Mouse (Mus musculus): Measurements from ENCODE around the gene Sypl2. TPM values are rescaled to one million over a fixed set of nuclear protein-coding genes. Genes with fewer than 3 reads are reported as not detected.
A peak's percentile ranks its signal among the peaks of the same experiment; 100 is the strongest.
"Not testable (repeated sequence)": the region's sequence is repeated elsewhere in the genome, so short reads cannot be mapped to it uniquely, and the experiment has no call there.

Sypl2 gene
- 1 to 10 TPM; 2.3 TPM for total RNA-seq (2021)
- long read RNA-seq, experiment 1, partial matches to known transcripts: 1 of 1 reads
- long read RNA-seq, experiment 1, other reads (novel, unspliced or antisense): 0 of 1 reads
- long read RNA-seq, experiment 2, full-length matches to known transcripts: 1 of 2 reads
- long read RNA-seq, experiment 2, partial matches to known transcripts: 1 of 2 reads
- long read RNA-seq, experiment 2, other reads (novel, unspliced or antisense): 0 of 2 reads

GRCm38 (mm10) chr3:108226558-108227350 is at the start of gene Sypl2:
Gene Sypl2, minus strand, starts transcription at chr3:108226648.
- no peak for DNase-seq (ENCODE audit: low spot score in 2 of 2)

DNA sequence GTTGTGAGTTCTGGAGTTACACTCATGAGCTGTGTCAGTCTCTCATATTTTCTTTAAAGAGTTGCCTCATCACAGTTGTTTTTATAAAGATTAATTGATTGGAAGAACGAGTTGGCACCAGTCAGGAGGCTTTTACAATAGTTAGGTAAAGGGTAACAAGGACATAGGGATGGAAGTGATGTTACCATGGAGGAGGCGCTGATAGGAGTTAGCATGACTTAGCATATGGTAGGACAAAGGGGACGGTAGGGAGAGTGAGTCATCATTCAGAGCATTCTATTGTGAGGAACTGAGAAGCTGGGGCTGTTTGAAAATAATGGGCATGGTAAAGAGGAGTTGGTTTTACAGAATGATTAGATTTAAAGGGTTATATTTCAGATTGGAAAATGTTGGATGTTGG is 32.9 kb upstream of the Sypl2 start:
- no peak for DNase-seq (ENCODE audit: low spot score in 2 of 2)

GRCm38 (mm10) chr3:108257831-108258500 is 31.5 kb upstream of the Sypl2 start:
- DNase-seq (ENCODE audit: low spot score in 2 of 2): no peak

GRCm38 (mm10) chr3:108256719-108257637 is 30.5 kb upstream of the Sypl2 start, which contains the start of gene Psma5:
Gene Psma5, plus strand, starts transcription at chr3:108256926.
- peak; percentile 88 to 96 for DNase-seq (ENCODE audit: low spot score in 2 of 2)

GRCm38 (mm10) chr3:108246857-108247256 is 20.4 kb upstream of the Sypl2 start:
- DNase-seq (ENCODE audit: low spot score in 2 of 2): no peak

- no peak for DNase-seq (ENCODE audit: low spot score in 2 of 2)
Observed at GRCm38 (mm10) chr3:108241243-108241839, 14.9 kb upstream of the Sypl2 start.

DNA sequence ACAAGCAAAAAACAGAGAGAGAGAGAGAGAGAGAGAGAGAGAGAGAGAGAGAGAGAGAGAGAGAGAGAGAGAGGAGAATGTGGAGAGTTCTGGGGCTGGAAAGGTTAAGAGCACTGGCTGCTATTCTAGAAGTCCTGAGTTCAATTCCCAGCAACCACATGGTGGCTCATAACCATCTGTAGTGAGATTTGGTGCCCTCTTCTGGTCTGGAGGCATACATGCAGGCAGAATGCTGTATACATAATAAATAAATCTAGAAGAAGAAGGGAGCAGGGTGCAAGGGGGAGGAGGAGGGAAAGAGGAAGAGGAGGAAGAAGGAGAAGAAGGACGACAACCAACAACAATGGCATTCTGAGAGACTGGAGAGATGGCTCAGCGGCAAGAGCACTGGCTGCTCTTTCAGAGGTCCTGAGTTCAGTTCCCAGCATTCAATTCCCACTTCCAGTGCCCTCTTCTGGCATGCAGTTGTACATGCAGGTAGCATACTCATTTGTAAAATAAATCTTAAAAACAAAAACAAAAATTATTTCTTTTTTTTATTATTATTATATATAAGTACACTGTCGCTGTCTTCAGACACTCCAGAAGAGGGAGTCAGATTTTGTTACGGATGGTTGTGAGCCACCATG is 11.1 kb upstream of the Sypl2 start:
- DNase-seq (ENCODE audit: low spot score in 2 of 2): not testable (repeated sequence)

- DNase-seq (ENCODE audit: low spot score in 2 of 2): no peak
Observed at GRCm38 (mm10) chr3:108231646-108232045, 5.2 kb upstream of the Sypl2 start.

GRCm38 (mm10) chr3:108227521-108227920 is 1.1 kb upstream of the Sypl2 start:
- no peak for DNase-seq (ENCODE audit: low spot score in 2 of 2)

- no peak for DNase-seq (ENCODE audit: low spot score in 2 of 2)
Observed at GRCm38 (mm10) chr3:108225711-108226557, 514 bp downstream of the Sypl2 start.

DNA sequence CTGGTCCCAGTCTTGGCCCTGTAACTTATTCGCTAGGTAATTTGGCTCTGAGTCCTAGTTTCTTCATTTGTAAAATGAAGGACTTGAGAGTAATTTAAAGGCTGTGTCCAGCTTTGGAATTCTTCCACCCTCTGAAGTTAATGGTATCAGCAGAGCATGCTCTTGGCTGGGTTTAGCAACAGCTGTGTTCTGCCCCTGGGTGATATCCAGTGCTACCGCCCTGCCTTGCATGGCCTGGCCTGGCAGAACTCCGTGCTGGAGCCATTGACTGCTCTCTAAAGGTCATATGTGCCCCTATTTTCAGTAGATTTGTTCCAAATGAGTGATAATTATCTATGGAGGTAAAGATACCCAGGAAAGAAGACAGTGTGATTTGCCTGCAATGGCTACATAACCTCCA is 5.8 kb downstream of the Sypl2 start:
- no peak for DNase-seq (ENCODE audit: low spot score in 2 of 2)

DNA sequence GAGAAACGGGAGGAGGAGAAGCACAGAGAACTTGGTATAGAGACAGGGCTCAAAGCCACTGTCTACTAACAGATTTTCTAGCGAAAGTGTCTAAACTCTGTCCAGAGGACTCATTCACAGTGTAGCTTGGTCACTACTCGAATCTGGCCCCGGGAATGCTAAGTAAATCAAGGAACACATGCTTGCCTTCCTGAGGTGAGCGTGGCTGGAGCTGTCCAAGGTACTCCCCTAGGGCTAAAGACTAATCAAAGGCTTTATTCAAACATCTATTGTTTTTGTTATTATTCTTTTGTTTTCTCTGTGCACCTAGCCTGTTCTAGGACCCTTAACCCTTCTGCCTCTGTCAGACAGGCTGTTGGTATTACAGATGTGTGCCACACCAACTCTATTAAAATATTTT is 11.7 kb downstream of the Sypl2 start:
- no peak for DNase-seq (ENCODE audit: low spot score in 2 of 2)

- DNase-seq (ENCODE audit: low spot score in 2 of 2): no peak
Observed at GRCm38 (mm10) chr3:108212406-108212805, 14.0 kb downstream of the Sypl2 start.

DNA sequence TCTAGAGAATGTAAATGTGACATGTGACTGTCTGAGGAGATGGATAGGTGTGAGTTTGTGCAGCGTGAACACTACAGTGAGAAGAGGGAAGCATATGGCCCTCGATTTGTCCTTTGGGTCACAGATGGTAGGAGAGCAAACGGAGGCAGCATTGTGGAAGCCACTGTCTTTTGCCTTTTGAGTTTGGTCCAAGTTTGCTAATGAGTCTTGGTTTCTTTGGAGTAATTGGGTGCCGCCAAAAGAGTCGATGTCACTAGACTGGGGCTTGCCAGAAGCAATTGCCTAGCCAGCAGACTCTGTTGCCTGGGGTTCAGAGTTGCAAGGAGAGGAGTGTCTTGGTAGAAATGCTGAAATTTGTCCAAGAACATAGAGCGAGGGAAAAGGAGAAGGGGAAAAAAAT is 14.6 kb downstream of the Sypl2 start:
- no peak for DNase-seq (ENCODE audit: low spot score in 2 of 2)

DNA sequence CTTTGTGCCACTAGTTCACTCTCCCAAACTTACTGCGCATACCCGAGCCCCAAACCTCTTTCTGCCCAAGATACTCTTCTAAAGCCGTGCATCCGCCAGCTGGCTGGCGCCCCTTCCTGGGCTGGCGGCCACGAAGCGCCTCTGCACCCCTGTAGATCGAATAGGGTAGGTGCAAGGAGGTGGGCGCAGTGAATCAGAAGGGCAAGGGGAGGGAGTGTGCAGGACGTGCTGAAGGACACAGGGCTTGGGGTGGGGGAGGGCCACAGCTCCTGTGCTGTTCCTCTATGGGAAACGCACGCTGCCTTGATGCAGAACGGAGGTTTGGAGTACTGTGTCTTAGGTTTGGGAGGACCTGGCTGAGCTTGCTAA is 15.7 kb downstream of the Sypl2 start, which contains the start of gene Atxn7l2:
Gene Atxn7l2 (minus strand): TSS at position 164 of the 369 bp plus-strand sequence.
- peak; percentile 69 to 80 for DNase-seq (ENCODE audit: low spot score in 2 of 2)

DNA sequence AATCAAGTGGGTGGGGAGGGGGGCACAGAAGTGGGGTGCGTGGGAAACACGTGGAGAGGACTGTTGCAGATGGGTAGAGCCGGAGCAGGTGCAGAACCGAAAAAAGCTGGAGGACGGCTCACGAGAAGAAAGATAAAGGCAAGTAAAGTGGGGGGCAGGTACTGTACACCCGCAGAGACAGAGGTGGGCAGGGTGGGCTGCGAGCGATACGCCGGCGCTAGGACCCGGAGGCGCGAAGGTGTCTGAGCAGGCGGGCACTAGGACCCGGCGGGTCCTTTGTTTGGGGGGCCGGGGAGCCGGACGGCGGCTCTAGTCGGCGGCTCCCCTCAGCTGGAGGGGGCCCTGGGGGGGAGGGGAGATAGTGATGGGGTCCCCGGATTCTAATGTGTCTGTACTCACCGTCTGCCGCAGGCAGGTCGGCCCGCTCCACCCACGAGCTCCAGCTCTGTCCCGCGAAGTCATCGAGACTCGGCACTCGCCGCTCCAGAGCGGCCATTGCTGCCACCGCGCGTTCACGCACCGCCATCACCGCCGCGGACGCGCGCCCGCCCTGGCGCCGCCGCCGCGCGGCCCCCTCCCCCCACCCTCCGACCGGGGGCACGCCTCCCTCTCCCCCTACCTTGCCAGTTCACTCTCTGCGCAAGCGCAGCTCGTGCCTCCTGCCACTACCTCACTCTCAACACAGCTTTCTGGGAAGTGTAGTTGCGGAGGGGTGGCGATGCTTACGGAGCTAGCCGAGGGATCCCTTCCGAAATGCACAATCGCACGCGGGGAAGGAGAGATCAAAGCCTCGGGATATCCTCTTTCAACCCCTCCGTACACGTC is 16.3 kb downstream of the Sypl2 start:
- peak; percentile 92 to 95 for DNase-seq (ENCODE audit: low spot score in 2 of 2)

- DNase-seq (ENCODE audit: low spot score in 2 of 2): no peak
Observed at GRCm38 (mm10) chr3:108209536-108209935, 16.9 kb downstream of the Sypl2 start.

DNA sequence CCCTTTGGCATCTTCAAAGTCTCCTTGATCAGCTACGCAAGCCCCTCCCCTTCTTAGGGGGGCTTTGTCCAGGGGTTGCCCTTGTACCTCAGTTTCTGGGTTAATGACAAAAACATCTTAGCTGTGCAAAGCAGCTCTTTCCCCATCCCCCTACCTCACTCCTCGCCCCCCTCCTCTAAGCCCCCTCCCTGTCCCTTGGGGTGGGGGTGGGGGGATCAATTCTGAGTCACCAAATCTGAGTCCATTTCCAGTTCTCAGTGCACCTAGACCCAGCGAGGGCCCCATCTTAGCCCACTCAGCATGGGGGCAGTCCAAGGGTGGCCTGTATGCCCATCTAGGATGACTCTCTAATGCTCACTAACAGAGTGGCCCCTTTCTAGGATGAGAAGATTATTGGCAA is 17.4 kb downstream of the Sypl2 start:
- DNase-seq (ENCODE audit: low spot score in 2 of 2): no peak
